8 mouse cellular contexts compared by ENCODE assay signal in genomic region chr2:25545996-25546810, GRCm38 (mm10). TPM values are rescaled to one million over a fixed set of nuclear protein-coding genes. Genes with fewer than 3 reads are reported as not detected.
DNase-seq lines count a peak whose midpoint lies in the region; ATAC-seq and TF ChIP-seq lines count a peak whose summit lies in the region.

No protein-coding gene starts in this region.

- no peak for TF ChIP-seq CTCF in testis, adult 2 months (IDR thresholded peaks at IDR 0.05; ENCODE audit: control insufficient read depth, insufficient read depth, insufficient replicate concordance, low read depth, low read length)

- peak; percentile 84 to 92 for DNase-seq in adrenal gland, postnatal 36 days
- no peak for DNase-seq in adrenal gland, adult (ENCODE audit: inconsistent age in 2 of 2, low spot score in 1 of 2)
- DNase-seq in testis, postnatal 14 days (ENCODE audit: low spot score) = no peak
- DNase-seq in cerebellum, postnatal 25 days = no peak

- TF ChIP-seq POLR2A in testis, adult 2 months (IDR thresholded peaks at IDR 0.05; ENCODE audit: control insufficient read depth, low read depth, low read length) = peak; percentile 72

- 5% methylated on average over 43 of the region's 43 CpGs for WGBS in heart, embryonic 15.5 days
- 5% methylated on average over 38 of the region's 43 CpGs for WGBS in lung, embryonic 16.5 days
- 4% methylated on average over 43 of the region's 43 CpGs for WGBS in stomach, embryonic 16.5 days

- H3K4me3 ChIP-seq in testis, adult 2 months (ENCODE audit: control insufficient read depth, low read depth, low read length) = peak overlapping the region; percentile 98
- H3K4me3 ChIP-seq in heart, embryonic 15.5 days = peak overlapping the region; percentile 74
- H3K4me3 ChIP-seq in lung, embryonic 16.5 days (ENCODE audit: low read length) = peak overlapping the region; percentile 76
- H3K4me3 ChIP-seq in stomach, embryonic 16.5 days (replicated peaks; ENCODE audit: low read length) = peak overlapping the region; percentile 83

- peak overlapping the region; percentile 99 for H3K27ac ChIP-seq in testis, adult 2 months (ENCODE audit: control insufficient read depth, insufficient read depth, low read depth, low read length)
- H3K27ac ChIP-seq in heart, embryonic 15.5 days = peak overlapping the region; percentile 83
- H3K27ac ChIP-seq in lung, embryonic 16.5 days (ENCODE audit: low read length) = peak overlapping the region; percentile 69
- H3K27ac ChIP-seq in stomach, embryonic 16.5 days (ENCODE audit: low read length) = peak overlapping the region; percentile 57

- H3K27me3 ChIP-seq in testis, adult 2 months (ENCODE audit: control insufficient read depth, insufficient read depth, low read length) = no peaks in the 10 kb centered on the region
- no peaks in the 10 kb centered on the region for H3K27me3 ChIP-seq in heart, embryonic 15.5 days
- no peaks in the 10 kb centered on the region for H3K27me3 ChIP-seq in lung, embryonic 16.5 days (ENCODE audit: control insufficient read depth, insufficient read depth, low read depth, low read length)
- H3K27me3 ChIP-seq in stomach, embryonic 16.5 days (ENCODE audit: control insufficient read depth, insufficient read depth, low read length) = no peaks in the 10 kb centered on the region

- peak overlapping the region; percentile 76 for H3K4me2 ChIP-seq in heart, embryonic 15.5 days
- H3K4me2 ChIP-seq in lung, embryonic 16.5 days (ENCODE audit: low read depth, low read length) = peak overlapping the region; percentile 85
- H3K4me2 ChIP-seq in stomach, embryonic 16.5 days (ENCODE audit: low read depth, low read length) = peak overlapping the region; percentile 86

- H3K4me1 ChIP-seq in testis, adult 2 months (ENCODE audit: control insufficient read depth, insufficient read depth, low read length) = peaks cover 11% of the 10 kb centered on the region
- H3K4me1 ChIP-seq in heart, embryonic 15.5 days (replicated peaks) = peaks cover 16% of the 10 kb centered on the region
- H3K4me1 ChIP-seq in lung, embryonic 16.5 days (replicated peaks; ENCODE audit: control insufficient read depth, insufficient read depth, low read length) = peaks cover 11% of the 10 kb centered on the region
- H3K4me1 ChIP-seq in stomach, embryonic 16.5 days (ENCODE audit: control insufficient read depth, insufficient read depth, low read length) = peaks cover 14% of the 10 kb centered on the region

- H3K9me3 ChIP-seq in heart, embryonic 15.5 days (replicated peaks) = no peaks in the 10 kb centered on the region
- H3K9me3 ChIP-seq in lung, embryonic 16.5 days (ENCODE audit: control insufficient read depth, low read length) = no peaks in the 10 kb centered on the region
- no peaks in the 10 kb centered on the region for H3K9me3 ChIP-seq in stomach, embryonic 16.5 days (replicated peaks; ENCODE audit: control insufficient read depth, low read length)

- H3K9ac ChIP-seq in heart, embryonic 15.5 days = peak overlapping the region; percentile 78
- peak overlapping the region; percentile 86 for H3K9ac ChIP-seq in lung, embryonic 16.5 days (ENCODE audit: low read length)
- peak overlapping the region; percentile 85 for H3K9ac ChIP-seq in stomach, embryonic 16.5 days (ENCODE audit: low read length)

- H3K36me3 ChIP-seq in testis, adult 2 months (ENCODE audit: control insufficient read depth, insufficient read depth, low read length) = no peaks in the 10 kb centered on the region
- H3K36me3 ChIP-seq in heart, embryonic 15.5 days = no peaks in the 10 kb centered on the region
- H3K36me3 ChIP-seq in lung, embryonic 16.5 days (ENCODE audit: control insufficient read depth, insufficient read depth, low read length) = no peaks in the 10 kb centered on the region
- H3K36me3 ChIP-seq in stomach, embryonic 16.5 days (ENCODE audit: control insufficient read depth, insufficient read depth, low read length) = no peaks in the 10 kb centered on the region

- peak; percentile 68 for ATAC-seq in heart, embryonic 15.5 days (replicated peaks; ENCODE audit: insufficient number of reproducible peaks, insufficient read depth, low FRiP score, low read depth)
- ATAC-seq in lung, embryonic 16.5 days (ENCODE audit: low read depth) = peak; percentile 79
- ATAC-seq in stomach, embryonic 16.5 days (ENCODE audit: insufficient read depth, low FRiP score) = peak; percentile 65

RNA-seq across cellular contexts. Expression of gene Traf2, which starts 0.5 kb away (rescaled TPM):
- total RNA-seq in adrenal gland, postnatal 36 days (2021) = 10 to 100 TPM; 22.3 to 26.2 TPM
- polyA plus RNA-seq in testis, adult 2 months (2012; rRNA removed) = 12.2 and 12.7 TPM in 2 replicates
- polyA plus RNA-seq in heart, embryonic 15.5 days (2015; fragmentation: Nextera tagmentation; extraction: Ambion mirVana) = 18.4 and 25.2 TPM in 2 replicates
- polyA plus RNA-seq in lung, embryonic 16.5 days (2015; fragmentation: Nextera tagmentation; extraction: Ambion mirVana) = 38.2 and 39.1 TPM in 2 replicates
- polyA plus RNA-seq in stomach, embryonic 16.5 days (2015; fragmentation: Nextera tagmentation; extraction: Ambion mirVana) = 31.5 and 32.1 TPM in 2 replicates

RNA-seq across cellular contexts. Expression of gene Edf1, which starts 11.4 kb away (rescaled TPM):
- total RNA-seq in adrenal gland, postnatal 36 days (2021) = 100 to 1,000 TPM; 276 to 288 TPM
- polyA plus RNA-seq in testis, adult 2 months (2012; rRNA removed) = 170 and 227 TPM in 2 replicates
- polyA plus RNA-seq in heart, embryonic 15.5 days (2015; fragmentation: Nextera tagmentation; extraction: Ambion mirVana) = 276 and 289 TPM in 2 replicates
- polyA plus RNA-seq in lung, embryonic 16.5 days (2015; fragmentation: Nextera tagmentation; extraction: Ambion mirVana) = 319 and 355 TPM in 2 replicates
- 377 and 401 TPM in 2 replicates for polyA plus RNA-seq in stomach, embryonic 16.5 days (2015; fragmentation: Nextera tagmentation; extraction: Ambion mirVana)

RNA-seq across cellular contexts. Expression of gene Mamdc4, which starts 28.4 kb away (rescaled TPM):
- total RNA-seq in adrenal gland, postnatal 36 days (2021) = 1 to 10 TPM; 1.5 to 3.1 TPM
- 1.7 and 8.5 TPM in 2 replicates for polyA plus RNA-seq in testis, adult 2 months (2012; rRNA removed)
- polyA plus RNA-seq in heart, embryonic 15.5 days (2015; fragmentation: Nextera tagmentation; extraction: Ambion mirVana) = 3.4 and 9.8 TPM in 2 replicates
- 3.1 and 8.2 TPM in 2 replicates for polyA plus RNA-seq in lung, embryonic 16.5 days (2015; fragmentation: Nextera tagmentation; extraction: Ambion mirVana)
- 74.0 and 87.4 TPM in 2 replicates for polyA plus RNA-seq in stomach, embryonic 16.5 days (2015; fragmentation: Nextera tagmentation; extraction: Ambion mirVana)

RNA-seq across cellular contexts. Expression of gene Phpt1, which starts 28.8 kb away (rescaled TPM):
- total RNA-seq in adrenal gland, postnatal 36 days (2021) = 10 to 100 TPM; 54.3 to 64.6 TPM
- polyA plus RNA-seq in testis, adult 2 months (2012; rRNA removed) = 102 and 112 TPM in 2 replicates
- polyA plus RNA-seq in heart, embryonic 15.5 days (2015; fragmentation: Nextera tagmentation; extraction: Ambion mirVana) = 171 and 175 TPM in 2 replicates
- polyA plus RNA-seq in lung, embryonic 16.5 days (2015; fragmentation: Nextera tagmentation; extraction: Ambion mirVana) = 164 and 167 TPM in 2 replicates
- polyA plus RNA-seq in stomach, embryonic 16.5 days (2015; fragmentation: Nextera tagmentation; extraction: Ambion mirVana) = 120 and 123 TPM in 2 replicates

RNA-seq across cellular contexts. Expression of gene Ajm1, which starts 35.4 kb away (rescaled TPM):
- 1 to 10 TPM in 1 of 2 experiments, under 1 TPM in 1; 0.73 to 1.3 TPM for total RNA-seq in adrenal gland, postnatal 36 days (2021)
- polyA plus RNA-seq in testis, adult 2 months (2012; rRNA removed) = 0.11 and 0.19 TPM in 2 replicates
- 0.22 and 0.30 TPM in 2 replicates for polyA plus RNA-seq in heart, embryonic 15.5 days (2015; fragmentation: Nextera tagmentation; extraction: Ambion mirVana)
- 0.21 TPM in 1 of 2 replicates, not detected in the other for polyA plus RNA-seq in lung, embryonic 16.5 days (2015; fragmentation: Nextera tagmentation; extraction: Ambion mirVana)
- polyA plus RNA-seq in stomach, embryonic 16.5 days (2015; fragmentation: Nextera tagmentation; extraction: Ambion mirVana) = 0.26 and 0.94 TPM in 2 replicates

Comparison
In these comparisons a context has a peak if more than half of its experiments do, and no peak if none do; other contexts are left out.
1. DNase-seq: peak in adrenal gland, postnatal 36 days (2 of 2); none in adrenal gland, adult (0 of 2), testis, postnatal 14 days (single experiment) and cerebellum, postnatal 25 days (0 of 2).
2. Peak in every context shown above with its lines, with median percentiles within 50 percentile points of each other: H3K27ac ChIP-seq, H3K4me3 ChIP-seq, ATAC-seq, H3K4me2 ChIP-seq and H3K9ac ChIP-seq.